Mouse (Mus musculus) left cerebral cortex, postnatal 10 days (tissue): ENCODE measurements around the gene Slc1a7. TPM values are rescaled to one million over a fixed set of nuclear protein-coding genes. Genes with fewer than 3 reads are reported as not detected.

Experiments used
- DNase-seq, 2 experiments: peaks; one replicate each; pipeline ENCODE4 v3.0.0; 2021 to 2022; ENCODE audit warnings: low spot score in 2 of 2, mixed read lengths in 1 of 2; ENCODE audit errors: extremely low spot score in 1 of 2
- intact Hi-C: fragments of 180-260 bp; cut with DNase I; formaldehyde crosslinking; loops from one replicate; pipeline ENCODE4 v1.15.1; 2025
- total RNA-seq, 2 experiments: library from RNA; stranded (reverse); gene quantifications; 2 replicates each; pipeline ENCODE4 v1.2.3; 2021

Slc1a7 gene
- total RNA-seq, 2 experiments from 2014 or later: not detected

DNA sequence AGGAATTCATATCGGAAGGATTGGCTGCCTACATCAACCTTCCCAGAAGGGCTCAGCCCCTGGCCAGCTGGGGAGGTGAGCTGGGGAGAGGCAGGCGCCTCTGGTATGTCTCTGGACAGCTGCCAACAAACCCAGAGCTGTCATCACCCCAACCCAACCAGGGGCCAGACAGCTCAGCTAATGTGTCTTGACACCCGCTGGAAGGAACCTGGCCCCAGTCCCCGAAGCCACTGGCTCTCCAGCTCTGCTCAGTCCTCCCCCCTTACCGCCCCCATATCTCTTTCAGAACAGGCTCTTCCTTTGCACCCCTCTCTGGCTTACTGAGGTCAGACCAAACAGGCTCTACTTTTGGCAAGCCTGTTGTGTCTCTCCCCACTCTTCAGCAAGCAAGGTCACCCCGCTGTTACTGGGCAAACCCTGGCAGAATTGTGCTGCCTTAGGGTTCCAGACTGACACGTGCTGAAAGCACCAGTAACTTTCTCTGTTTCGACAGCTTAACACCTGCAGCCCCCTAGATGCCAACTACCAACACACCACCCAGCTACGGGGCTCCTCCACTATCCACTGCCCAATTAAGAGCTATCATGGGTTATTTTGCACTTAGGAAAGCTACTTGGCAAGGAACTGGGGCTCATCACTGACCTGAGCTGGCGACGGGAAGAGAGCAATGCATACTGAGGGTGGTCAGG is 5.9 kb upstream of the Slc1a7 start:
- peak in 1 of 2 experiments; percentile 38 for DNase-seq
- intact Hi-C loops: no loop called here

DNA sequence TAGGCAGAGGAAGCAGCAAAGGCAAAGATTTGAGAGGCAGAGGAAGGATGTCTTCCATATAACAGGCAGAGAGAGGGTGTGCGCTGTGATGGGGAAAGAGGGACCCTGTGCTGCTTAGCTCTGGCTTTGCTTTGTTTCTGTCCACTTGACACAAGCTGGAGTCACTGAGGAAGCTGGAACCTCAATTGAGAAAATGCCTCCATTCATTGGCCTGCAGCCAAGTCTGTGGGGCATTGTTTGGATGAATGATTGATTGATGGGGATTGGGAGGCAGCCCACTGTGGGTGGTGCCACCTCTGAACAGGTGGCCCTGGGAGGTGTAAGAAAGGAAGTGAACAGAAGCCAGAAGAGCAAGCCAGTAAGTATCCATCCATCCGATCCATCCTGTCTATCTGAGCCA is 5.3 kb upstream of the Slc1a7 start:
- intact Hi-C loops: no loop called here
- DNase-seq: peak in 1 of 2 experiments; percentile 28

DNA sequence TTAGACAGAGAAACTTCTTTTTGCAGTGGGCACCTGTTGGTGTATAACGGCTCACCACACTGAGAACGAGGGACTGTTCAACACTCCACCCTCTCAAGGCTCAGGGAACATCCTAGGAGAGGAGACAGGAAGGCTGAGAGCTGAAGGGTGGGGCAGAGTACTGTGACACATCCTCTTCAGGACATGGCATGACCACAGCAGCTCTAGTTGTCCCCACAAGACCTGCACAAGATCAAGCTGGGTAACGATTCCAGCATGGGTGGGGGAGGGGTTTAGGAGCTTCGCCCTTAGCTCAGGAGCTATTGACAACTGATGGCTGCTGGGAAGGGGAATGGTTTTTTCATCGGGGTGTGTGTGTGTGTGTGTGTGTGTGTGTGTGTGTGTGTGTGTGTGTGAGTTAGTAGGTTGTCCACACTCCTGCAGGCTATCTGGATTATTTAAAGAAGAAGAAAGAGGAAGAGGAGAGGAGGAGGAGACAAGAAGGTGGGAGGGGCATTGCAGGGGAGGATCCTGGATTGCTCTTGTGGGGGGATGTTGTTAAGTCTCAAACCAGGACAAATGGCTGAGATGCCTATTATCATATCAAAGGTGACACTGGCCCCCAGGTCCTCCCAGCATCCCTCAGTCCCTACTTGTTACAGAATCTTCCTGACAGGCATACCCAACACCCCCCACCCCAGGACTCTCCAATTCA is 1.6 kb upstream of the Slc1a7 start:
- no peak for DNase-seq
- intact Hi-C loops: no loop called here

DNA sequence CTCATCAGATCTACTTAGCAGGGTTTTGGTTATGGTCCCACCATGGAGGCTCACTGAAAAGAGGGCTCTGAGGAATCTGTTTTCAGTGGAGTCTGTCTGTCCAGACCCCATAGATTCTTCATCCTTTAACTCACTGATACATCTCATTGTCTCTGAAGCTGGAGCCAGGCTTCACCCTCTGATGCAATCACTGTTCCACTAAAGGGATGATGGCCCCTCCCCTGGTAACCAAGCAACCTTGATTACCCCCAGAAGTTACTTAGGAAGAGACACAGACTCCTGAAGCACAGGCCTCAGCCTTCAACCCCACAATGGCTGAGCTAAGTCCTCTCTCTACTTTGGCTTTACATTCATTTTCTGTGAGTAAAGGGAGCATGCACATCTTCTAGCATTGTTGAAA is 1.6 kb downstream of the Slc1a7 start:
- intact Hi-C loops: no loop called here
- DNase-seq: no peak

DNA sequence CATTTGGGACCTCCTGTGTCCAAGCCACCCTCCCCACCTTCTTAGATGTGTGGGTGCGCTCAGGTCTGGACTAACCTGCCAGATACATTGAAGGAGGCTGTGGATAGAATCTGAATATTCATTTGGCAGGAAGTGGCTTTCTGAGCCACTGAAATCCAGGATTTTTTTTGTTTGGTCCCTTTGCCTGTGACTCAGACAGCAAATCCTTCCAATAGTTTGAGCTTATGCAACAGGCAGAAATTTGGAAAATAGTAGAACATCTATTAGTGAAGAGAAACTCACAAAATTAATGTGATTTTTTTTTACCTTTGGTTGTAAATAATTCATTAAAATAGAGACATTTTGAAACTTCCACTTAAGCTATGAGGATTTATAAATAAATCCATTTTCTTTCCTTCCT is 3.0 kb downstream of the Slc1a7 start:
- no peak for DNase-seq
- intact Hi-C loops: no loop called here

DNA sequence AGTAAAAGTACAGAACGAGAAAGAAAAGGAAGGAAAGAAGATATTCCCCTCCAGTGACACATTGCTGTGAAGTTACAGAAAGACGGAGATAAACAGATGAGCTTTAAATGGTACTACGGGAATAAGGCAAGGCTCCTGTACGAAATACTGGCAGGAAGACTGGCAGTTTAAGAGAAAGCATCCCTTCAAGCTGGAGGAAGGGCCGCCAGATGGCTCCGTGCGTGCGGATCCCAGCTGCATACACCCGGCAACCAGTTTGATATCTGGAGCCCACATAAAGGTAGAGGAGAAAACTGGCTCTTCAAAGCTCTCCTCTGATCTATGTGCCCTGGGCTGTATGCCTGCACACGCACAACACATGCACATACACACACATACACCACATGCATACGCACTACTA is 6.4 kb downstream of the Slc1a7 start:
- no peak for DNase-seq
- intact Hi-C loops: no loop called here

DNA sequence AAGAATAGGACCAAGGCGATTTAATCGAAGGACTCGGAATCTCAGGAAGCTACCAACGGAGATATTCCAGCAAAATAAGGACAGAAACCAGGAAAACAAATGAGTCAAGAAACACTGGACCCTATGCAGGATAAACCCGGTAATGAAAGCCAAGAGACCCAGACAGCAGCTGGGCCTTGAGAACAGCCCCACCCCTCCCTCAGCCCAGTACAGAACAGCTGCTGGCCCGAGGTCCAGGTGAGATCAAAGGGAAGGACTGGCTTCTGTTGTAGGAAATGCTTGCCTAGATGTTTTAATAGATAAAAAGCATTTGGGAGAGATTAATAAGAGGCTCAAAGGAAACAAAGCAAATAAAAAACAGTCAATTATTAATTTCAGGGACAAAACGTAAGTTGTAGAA is 6.9 kb downstream of the Slc1a7 start:
- no peak for DNase-seq
- intact Hi-C loops: no loop called here

DNA sequence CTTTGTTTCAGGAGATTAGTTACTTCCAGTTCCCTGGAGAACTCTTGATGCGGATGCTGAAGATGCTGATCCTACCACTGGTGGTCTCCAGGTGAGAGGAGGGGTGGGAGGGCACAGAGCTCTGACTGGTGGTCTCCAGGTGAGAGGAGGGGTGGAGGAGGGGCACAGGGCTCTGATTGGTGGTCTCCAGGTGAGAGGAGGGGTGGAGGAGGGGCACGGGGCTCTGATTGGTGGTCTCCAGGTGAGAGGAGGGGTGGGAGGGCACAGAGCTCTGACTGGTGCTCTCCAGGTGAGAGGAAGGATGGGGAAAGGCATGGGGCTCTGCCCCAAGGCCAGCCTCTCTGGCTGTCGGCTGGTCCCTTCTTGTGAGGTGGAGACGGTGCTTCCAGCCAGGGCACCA is 9.5 kb downstream of the Slc1a7 start:
- DNase-seq: peak in 1 of 2 experiments; percentile 54

DNA sequence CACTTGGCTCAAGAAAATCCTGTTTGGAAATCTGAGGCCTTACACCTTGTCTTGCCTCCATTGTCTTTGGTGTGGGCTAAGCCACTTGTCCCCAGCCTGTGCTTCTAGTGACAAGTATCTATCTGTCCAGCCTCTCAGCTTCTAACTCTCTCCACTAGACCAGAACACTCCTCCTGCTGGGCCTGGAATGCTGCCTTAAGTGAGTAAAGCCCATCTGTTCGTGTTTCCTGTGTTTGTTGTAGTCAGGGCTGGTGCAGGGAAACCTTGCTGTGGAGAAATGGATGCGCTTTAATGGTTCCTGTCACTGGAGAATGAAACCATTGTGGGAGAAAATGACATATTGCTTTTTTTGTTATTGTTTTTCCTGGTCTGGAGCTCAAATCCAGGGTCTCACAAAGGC is 11.4 kb downstream of the Slc1a7 start:
- intact Hi-C loops: no loop called here
- DNase-seq: peak; percentile 38 to 59

More for the DNA sequence above, 9.5 kb downstream of the Slc1a7 start:
- intact Hi-C loops: no loop called here

DNA sequence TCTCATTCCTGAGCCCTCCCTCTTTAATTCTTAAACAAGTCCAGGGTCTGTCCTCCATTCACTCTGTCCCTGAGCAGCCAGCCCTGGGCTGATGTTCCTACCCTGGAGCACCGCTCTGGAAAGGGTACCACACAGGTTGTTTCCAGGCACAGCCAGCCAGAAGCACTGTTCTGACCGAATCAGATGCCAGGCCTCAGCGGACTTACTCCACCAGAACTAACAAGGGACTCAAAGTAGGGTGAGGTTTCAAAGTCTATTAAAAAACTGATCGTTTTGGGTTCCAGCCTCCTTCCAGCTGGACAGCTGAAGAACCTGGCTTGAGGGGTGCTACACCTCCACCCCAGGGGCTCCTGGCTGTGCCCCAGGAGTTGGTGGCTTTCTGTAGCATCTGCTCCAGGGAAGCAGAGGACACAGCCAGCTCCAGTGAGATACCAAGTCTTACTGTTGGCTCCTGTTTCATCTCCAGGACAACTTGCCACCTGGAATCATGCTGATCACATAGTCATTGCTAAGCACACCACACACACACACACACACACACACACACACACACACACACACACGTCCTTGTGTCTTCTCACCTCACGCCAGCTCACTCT is 12.0 kb downstream of the Slc1a7 start:
- DNase-seq: no peak
- intact Hi-C loops: no loop called here

DNA sequence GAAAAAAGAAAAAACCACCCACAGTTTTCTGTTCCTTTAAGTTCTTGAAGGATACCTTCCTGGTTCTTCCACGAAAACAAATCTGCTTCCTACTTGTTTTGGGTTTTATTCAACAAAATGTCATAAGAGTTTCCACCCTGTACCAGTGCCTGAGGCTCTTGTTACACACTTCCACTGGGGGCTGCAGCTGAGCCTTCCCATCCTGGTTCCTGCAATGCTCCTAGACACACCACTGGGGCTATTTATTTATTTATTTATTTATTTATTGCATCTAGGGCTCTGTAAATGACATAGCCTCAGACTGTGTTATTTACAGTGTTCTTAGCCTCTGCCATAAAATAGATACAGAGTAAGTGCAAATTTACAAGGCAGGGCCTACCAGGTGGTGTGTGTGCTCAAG is 15.6 kb downstream of the Slc1a7 start:
- intact Hi-C loops: no loop called here
- no peak for DNase-seq

DNA sequence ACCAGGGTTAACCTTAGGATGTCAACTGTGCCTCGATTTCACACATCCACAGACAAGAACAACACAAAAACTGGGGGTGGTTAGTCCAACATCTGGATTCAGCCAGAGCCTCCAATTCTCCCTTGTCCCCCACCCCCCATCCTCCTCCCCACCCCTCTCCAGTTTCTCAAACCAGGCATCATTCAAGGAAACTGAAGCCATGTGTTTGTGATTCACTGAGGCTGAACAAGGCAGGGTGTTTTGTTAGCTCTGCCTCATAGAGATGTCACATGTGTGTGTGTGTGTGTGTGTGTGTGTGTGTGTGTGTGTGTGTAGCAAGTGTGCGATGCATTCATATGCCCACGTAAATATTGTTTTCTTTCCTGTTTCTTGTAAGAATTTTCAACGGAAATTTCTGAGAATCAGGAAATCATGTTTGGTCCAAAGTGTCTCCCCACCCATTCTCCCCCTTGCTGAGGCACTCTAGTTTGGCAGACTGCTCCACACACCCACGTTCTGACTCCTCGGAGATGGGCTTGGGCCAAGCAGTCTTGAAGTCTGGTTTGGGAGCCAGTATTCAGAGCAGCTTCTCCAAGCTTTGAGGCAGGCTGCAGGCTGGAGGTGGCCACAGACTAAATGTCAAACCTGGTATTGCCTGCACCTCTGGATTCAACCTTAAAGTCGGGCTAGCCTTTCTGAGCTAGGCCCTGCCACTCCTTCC is 16.3 kb downstream of the Slc1a7 start:
- intact Hi-C loops: no loop called here
- peak; percentile 82 to 84 for DNase-seq

DNA sequence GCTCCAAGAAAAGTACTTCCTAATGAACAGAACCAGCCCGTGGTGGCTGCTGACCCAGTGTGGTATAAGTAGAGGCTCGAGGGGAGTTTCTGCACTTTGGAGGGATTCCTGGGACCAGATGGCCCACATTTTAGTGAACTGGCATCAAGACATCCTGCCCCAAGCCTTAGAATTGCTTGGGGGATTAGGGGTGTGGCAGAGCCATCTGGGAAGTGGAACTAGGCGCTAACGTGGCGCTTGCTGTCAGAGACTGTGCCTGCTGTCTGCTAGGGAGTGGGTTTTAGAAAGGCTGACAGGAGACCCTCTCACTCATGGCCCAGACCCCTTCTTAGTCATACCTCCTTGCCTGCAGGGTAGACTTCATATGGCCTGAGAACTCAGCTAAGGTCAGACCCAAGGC is 17.7 kb downstream of the Slc1a7 start:
- DNase-seq: no peak
- intact Hi-C loops: no loop called here

DNA sequence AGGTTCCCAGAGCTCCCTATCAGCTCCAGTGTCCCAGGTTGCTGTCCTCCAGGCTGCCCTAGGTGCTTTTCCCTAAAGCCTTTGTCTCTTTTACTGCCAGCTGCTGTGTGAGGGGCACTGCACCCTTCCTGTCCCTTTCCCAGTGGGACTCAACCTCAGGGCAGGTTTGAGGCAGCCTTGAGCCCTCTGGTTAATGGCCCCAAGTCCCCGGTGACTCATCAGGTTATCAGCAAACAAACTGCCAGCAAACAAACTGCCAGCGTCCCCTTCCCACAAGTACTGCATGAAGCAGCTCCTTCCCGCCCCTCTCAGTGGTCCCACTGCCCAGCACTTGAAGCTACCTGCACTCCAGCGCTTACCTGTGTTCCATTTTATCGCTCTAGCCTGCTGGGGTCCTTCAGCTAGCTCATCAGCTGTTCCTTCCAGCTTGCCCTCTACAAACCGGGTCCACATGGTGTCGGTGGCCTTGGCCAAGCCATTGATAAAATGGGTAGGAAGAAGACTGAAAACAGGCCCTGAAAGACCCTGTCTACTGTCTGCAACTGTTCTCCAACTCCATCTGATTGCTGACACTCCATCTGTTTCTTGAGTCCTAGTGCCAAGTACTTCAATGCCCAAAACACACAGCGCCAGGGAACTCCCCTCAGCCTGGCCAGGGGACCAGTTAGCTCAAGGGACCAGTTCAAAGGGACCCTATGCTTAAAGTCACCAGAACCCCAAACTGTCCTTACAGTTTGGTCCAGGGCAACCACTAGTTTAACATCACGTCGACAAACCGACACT is 18.4 kb downstream of the Slc1a7 start:
- DNase-seq: no peak
- intact Hi-C loops: no loop called here

DNA sequence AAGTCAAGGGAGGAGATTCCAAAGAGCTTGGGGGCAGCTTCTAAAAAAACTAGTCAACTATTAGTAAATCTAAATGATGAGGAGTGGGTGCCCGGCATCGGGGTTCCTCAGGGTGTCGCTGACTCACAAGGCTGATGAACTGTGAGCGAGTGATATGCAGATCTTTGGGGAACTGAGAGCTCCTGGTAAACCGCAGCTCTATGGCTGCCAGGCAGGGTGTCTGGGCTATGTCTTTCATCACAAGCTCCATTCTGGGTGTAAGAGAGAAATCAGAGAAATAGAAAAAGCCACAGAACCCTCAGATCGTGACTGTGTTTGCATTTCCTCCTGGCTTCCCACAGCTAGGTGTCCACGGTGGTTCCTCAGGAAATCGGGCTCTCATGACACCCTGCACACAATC is 20.8 kb downstream of the Slc1a7 start:
- no peak for DNase-seq
- intact Hi-C loops: no loop called here

DNA sequence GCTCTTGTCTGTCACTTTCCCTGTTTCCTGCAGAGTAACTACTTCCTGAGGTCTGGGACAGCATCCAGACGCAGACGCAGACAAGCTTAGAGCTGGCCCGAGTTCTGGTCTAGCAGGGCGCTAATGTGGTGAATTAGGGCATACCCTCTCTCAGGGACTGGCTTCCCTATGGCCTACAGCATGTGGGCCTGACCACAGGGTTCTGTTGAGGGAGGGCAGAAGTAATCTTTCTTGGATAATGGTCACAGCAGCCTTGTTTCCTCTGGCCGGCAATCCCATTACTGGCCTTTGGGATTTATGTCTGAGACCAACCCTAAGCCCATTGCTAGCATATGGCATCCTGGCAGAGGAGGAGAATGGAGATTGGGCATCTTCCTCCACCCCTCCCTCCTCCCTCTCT is 22.7 kb downstream of the Slc1a7 start:
- intact Hi-C loops: no loop called here
- DNase-seq: no peak

DNA sequence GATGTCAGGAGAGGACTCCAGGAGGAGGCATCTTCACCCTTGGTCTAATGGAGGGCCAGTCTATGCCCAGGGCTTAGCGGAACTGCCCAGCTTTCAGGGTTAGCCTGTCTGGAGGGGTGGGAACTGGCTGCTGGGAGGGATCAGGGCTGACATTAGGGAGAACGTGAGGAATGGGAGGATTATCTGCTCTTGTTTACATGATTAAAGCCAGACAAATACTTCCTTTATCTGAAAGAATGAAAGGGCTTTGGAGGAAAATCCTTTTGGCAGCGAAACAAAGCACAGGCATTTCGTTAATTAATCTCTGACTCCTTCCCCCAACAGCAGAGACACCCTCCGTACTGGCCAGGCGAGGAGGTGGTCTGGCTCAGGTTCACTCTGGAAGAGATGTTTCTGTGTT is 23.7 kb downstream of the Slc1a7 start:
- intact Hi-C loops: no loop called here

DNA sequence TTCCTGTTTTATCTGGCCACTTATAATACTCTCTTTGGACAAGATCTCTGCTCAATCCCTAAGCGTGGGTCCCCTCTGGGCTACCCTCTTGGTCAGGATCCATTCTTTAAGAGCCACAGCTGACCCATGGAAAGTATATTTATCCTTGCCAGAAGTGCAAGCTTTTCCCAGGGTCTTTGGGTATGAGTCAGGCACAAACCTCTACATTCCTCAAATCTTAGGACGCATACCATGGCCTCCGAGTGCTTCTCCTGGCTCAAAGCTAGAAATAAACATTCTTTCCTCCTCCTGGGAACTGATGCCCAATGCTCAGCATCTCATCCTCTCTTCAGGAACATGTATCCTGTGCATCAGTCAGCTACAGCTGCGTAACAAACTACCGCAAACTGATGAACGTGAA is 26.9 kb downstream of the Slc1a7 start:
- DNase-seq: no peak
- intact Hi-C loops: no loop called here

More for the DNA sequence above, 23.7 kb downstream of the Slc1a7 start:
- DNase-seq: no peak

DNA sequence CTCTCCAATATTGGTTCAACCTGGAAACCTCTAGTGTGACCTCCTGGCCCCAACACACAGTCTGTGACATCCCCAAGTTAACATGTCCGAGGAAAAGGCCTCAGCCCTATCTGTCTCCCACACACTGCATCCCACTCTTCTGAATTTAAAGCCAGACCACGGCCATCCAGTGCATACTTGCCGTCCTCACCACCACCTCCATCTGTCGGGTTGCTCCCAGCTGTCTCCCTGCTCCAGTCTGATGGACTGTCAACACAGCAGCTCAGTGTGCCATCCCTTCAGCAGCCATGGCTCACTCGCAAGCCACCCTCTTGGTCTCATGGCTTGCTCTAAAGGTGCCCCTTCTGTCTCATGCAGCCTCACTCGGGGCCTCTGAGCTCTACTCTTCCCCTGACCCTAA is 27.6 kb downstream of the Slc1a7 start:
- no peak for DNase-seq
- intact Hi-C loops: no loop called here
